Mouse (Mus musculus) limb, embryonic 10.5 days (tissue): ENCODE measurements around the gene Lbx2. TPM values are rescaled to one million over a fixed set of nuclear protein-coding genes. Genes with fewer than 3 reads are reported as not detected.

Source experiments
- DNase-seq: peaks from one replicate; pipeline ENCODE4 v3.0.0-alpha.2; 2017; ENCODE audit warnings: low spot score
- H3K27ac ChIP-seq: fragments of 300-500 bp; sonication (generic); 2 replicates; pipeline ENCODE4 v1.5.1; 2016; ENCODE audit warnings: mild to moderate bottlenecking
- H3K27me3 ChIP-seq: fragments of 300-500 bp; sonication (generic); 2 replicates; pipeline ENCODE4 v1.6.1; 2016; ENCODE audit warnings: low read depth, mild to moderate bottlenecking; ENCODE audit not compliant: poor library complexity, severe bottlenecking
- H3K36me3 ChIP-seq: fragments of 300-500 bp; sonication (generic); 2 replicates; pipeline ENCODE4 v1.6.1; 2016; ENCODE audit warnings: mild to moderate bottlenecking, moderate library complexity
- H3K4me1 ChIP-seq: fragments of 300-500 bp; sonication (generic); 2 replicates; pipeline ENCODE4 v1.6.1; 2016
- H3K4me3 ChIP-seq: fragments of 300-500 bp; sonication (generic); 2 replicates; pipeline ENCODE4 v1.5.1; 2016; ENCODE audit warnings: mild to moderate bottlenecking, moderate library complexity
- H3K9me3 ChIP-seq: fragments of 300-500 bp; sonication (generic); replicated peaks from 2 replicates; pipeline ENCODE4 v1.6.1; 2016; ENCODE audit warnings: mild to moderate bottlenecking
- WGBS: fragments of 180-500 bp; shearing (Covaris S2); methylation state at CpG from one replicate; pipeline ENCODE4 v1.1.7; 2016; 5-methylcytosine and 5-hydroxymethylcytosine counted together
- polyA plus RNA-seq: library from polyadenylated mRNA; unstranded; fragments of >200 nt; fragmentation: Nextera tagmentation; extraction: Ambion mirVana; gene quantifications from 2 replicates; pipeline ENCODE4 v1.2.1, GENCODE M21; 2016

Lbx2 gene
- polyA plus RNA-seq, 1 experiment from 2014 or later = 1.5 TPM

DNA sequence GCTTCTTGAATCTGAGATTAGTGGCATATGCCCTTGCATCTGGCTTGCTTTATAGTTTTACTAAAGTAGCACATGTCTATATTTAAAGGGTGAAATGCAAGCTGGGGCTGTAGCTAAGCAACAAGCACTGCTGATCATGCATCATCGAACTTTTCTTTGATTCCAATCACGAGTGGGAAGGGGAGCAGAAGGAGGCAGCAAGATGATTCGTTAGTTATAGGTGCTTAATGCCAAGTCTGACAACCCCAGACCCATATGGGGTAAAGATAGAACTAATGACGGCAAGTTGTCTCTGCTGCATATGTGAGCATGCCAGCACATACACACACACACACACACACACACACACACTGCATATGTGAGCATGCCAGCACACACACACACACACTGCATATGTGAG lies 18.0 kb downstream of the Lbx2 start:
- Histone ChIP-seq H3K36me3 (peaks cover 7% of the 10 kb centered on the region; the same call in 1 of the 2 replicates), H3K27me3 (peaks cover 11% of the 10 kb centered on the region), H3K4me3 (no peak overlapping the region), H3K27ac (no peak overlapping the region), H3K9me3 (no peaks in the 10 kb centered on the region), H3K4me1 (peaks cover 41% of the 10 kb centered on the region)
- DNase-seq = no peak
- WGBS = 88% methylated on average over 4 of the region's 4 CpGs

DNA sequence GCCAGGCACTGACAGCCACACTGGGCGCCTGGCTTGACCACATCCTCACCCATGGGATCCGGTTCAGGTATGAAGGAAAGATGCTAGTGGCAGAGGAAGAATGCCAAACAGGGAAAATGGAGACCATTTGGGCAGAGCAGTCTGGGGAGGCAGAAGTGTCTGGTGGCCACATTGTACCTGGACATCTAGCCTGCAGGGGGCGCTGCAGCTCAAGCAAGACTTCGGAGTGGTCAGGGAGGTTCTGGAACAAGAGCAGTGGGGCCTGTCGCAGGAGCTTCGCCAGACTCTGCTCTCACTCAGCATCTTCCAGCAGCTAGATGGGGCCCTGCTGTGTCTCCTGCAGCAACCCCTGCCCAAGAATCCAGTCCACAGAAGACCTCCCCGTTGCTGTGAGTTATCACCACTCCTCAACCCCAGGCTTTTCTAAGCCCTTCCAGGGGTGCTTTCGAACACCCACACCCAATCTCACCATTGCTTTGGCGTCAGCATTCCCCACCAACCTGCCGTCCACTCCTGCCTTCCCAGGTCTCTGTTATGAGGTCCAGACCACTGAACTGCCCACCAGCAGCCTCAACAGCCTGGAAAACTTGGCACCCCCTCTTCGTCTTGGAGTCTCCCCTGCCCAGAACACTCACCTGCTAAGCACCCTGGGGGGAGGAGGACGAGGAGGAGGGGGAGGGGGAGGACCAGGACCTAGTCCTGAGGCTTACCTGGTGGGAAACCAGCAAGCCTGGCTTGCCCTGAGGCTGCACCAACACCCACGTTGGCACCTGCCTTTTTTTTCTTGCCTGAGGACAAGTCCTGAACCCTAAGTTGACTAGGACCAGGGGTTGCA lies 21.6 kb downstream of the Lbx2 start:
- Histone ChIP-seq H3K27me3 (peaks cover 9% of the 10 kb centered on the region), H3K4me3 (peak overlapping the region; percentile 95), H3K36me3 (peaks cover 18% of the 10 kb centered on the region), H3K4me1 (peaks cover 32% of the 10 kb centered on the region), H3K27ac (peak overlapping the region; percentile 96), H3K9me3 (no peaks in the 10 kb centered on the region)
- 36% methylated on average over 13 of the region's 13 CpGs for WGBS
- DNase-seq = peak; percentile 90

DNA sequence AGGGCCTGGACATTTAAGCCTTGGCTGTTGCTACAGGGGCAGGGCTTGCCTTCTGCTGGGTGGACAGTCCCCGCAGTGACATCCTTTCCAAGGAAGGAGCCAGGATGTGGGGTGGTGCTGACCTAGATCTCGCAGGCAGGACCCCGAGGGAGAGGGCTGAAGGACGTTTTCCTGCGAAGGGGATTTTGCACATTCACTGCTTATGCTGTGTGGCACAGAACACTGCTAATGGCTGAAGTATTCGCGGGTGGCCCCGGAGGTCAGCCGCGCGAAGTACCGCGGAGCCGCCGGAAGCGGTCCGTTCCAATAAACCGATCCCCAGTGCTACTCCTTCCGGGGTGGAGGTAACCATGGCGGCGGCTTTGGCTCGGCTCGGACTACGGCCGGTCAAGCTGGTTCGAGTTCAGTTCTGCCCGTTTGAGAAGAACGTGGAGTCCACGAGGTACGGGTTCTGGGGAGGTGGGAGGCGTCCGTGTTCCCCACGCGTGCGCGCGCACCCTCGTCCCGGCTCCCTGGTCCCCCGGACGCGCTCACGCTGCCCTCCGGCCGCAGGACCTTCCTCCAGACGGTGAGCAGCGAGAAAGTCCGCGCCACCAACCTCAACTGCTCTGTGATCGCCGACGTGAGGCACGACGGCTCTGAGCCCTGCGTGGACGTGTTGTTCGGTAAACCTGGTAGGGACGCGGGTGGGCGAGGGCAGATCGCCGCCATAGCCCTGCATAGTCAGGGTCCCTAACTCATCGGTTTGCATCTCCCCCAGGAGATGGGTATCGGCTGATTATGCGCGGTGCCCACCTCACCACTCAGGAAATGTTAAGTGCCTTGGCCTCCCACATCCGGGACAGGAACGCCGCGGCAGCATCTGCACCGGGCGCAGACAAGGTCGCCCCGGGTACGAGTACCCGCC lies 22.8 kb downstream of the Lbx2 start, which contains the start of gene Mrpl53:
Mrpl53 (plus strand) TSS at position 279 of the 907 bp plus-strand sequence.
- Histone ChIP-seq H3K36me3 (peaks cover 18% of the 10 kb centered on the region), H3K9me3 (no peaks in the 10 kb centered on the region), H3K4me1 (peaks cover 24% of the 10 kb centered on the region), H3K27me3 (no peaks in the 10 kb centered on the region), H3K4me3 (peak within 1 kb of the TSS; percentile 95), H3K27ac (peak within 1 kb of the TSS; percentile 96)
- DNase-seq = peak; percentile 88
- under 1% methylated on average over 76 of the region's 76 CpGs for WGBS

DNA sequence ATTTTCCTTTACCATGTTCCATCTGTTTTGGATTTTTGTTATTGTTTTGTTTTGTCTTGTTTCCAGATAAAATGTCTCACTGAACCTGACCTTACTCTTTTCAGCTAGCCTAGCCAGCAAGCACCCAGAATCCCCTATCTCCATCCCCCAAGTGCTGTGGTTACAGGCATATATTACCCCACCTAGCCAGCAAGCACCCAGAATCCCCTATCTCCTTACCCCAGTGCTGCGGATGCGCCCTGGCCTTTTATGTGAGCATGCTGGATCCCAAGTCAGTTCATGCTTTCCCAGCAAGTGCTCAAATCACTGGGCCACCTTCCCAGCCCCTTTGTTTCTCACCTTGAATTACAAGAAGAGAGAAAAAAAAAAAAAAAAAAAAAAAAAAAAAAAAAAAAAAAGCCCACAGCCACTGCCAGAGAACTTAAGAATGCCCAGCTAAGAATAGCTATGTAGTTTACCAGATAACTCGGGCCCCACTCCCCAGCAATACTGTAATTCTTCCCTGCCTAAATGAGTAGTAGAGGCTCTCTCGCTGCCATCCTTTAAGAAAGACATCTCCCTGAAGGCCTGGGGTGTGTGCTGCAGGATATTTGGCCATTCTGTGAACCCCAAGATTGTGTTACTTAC lies 25.5 kb downstream of the Lbx2 start:
- no peak overlapping the region for H3K27ac ChIP-seq
- peaks cover 46% of the 10 kb centered on the region for H3K4me1 ChIP-seq
- peaks cover 12% of the 10 kb centered on the region for H3K36me3 ChIP-seq
- no peak for DNase-seq
- H3K9me3 ChIP-seq = no peaks in the 10 kb centered on the region
- H3K27me3 ChIP-seq = no peaks in the 10 kb centered on the region
- WGBS = 89% methylated on average over 4 of the region's 4 CpGs
- H3K4me3 ChIP-seq = no peak overlapping the region

DNA sequence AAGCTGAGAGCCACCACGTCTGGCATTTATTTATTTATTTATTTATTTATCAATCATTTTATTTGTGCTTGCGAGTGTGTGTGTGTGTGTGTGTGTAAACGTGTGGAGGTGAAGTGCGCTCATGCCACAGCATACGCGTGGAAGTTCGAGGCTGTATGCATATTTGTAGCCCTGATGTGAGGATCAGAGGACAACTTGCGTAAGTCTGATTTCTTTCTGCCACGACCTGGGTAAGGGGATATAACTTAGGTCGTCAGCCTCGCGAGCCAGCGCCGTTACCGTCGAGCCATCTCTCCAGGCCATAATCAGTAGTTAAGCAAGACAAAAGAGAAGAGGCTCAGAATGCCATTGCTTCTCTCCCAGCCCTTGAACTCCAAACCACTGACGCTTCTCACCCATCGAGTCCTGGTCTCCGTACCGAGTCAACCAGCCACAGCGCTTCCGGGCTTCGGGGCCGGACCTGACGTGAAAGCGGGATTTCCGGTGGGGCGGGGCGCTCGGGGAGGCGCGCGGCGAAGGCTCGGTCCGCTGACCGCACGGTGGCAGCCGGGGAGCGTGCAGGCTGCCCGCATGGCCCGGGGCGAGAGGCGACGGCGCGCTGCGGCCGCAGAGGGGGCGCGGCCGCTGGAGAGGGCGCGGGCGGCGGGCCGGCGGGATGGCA lies 29.0 kb downstream of the Lbx2 start, which contains the start of gene Mogs:
Mogs (plus strand) TSS at position 486 of the 661 bp plus-strand sequence.
- 1% methylated on average over 58 of the region's 58 CpGs for WGBS
- H3K27me3 ChIP-seq = no peaks in the 10 kb centered on the region
- peak; percentile 97 for DNase-seq
- peaks cover 47% of the 10 kb centered on the region for H3K36me3 ChIP-seq
- peaks cover 40% of the 10 kb centered on the region for H3K4me1 ChIP-seq
- peak within 1 kb of the TSS; percentile 83 for H3K4me3 ChIP-seq
- H3K27ac ChIP-seq = peak within 1 kb of the TSS; percentile 93
- H3K9me3 ChIP-seq = no peaks in the 10 kb centered on the region

DNA sequence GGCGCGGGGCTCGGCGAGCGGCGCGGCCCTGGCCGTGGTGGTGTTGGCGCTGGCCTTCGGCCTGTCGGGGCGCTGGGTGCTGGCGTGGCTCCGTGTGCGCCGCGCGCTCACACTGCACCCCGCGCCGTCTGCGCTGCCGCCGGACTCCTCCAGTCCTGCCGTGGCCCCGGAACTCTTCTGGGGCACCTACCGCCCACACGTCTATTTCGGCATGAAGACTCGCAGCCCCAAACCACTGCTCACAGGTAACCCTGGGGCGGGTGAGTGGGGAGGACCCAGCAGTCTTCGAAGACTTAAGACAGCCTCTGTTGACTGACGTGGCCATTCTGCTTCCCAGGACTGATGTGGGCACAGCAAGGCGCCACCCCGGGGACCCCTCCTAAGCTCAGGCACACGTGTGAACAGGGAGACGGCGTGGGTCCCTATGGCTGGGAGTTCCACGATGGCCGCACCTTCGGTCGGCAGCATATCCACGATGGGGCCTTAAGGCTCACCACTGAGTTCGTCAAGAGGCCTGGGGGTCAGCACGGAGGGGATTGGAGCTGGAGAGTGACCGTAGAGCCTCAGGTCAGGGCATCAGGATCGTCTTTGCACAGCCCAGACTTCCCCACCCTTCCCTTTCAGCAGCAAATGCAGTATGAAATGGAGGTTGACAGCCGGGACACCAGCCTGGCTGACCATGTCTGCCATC lies 29.7 kb downstream of the Lbx2 start:
- H3K9me3 ChIP-seq = no peaks in the 10 kb centered on the region
- H3K4me3 ChIP-seq = peak overlapping the region; percentile 83
- peaks cover 44% of the 10 kb centered on the region for H3K4me1 ChIP-seq
- no peak for DNase-seq
- peaks cover 40% of the 10 kb centered on the region for H3K36me3 ChIP-seq
- no peaks in the 10 kb centered on the region for H3K27me3 ChIP-seq
- 3% methylated on average over 48 of the region's 48 CpGs for WGBS
- peak overlapping the region; percentile 93 for H3K27ac ChIP-seq

DNA sequence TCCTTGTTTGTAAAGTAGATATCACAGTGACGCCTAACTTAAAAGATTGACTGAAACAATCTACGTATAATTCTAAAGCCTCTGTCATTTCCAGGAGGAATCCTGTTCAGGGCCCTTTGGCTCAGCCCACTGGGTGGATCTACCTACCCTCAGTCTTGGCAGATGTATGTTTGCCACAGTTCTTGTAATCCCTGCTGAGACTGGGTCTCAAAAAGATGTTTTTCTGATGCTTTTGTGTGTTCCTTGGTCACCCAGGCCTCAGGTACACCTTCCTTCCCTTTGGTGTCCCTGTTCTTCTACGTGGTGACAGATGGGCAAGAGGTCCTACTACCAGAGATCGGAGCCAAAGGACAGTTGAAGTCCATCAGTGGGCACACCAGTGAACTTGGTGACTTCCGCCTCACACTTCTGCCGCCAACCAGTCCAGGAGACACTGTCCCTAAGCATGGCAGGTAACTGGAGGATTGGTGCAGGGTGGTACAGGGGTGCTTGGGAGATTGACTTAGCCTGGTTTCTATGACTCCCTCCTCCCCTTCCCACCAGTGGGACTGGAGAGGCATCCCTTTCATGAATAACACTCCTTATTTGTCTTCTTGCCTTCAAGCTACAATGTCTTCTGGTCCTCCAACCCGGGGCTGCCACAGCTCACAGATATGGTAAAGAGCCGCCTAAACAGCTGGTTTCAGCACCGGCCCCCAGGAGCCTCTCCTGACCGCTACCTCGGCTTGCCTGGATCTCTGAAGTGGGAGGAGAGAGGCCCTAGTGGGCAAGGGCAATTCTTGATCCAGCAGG lies 30.4 kb downstream of the Lbx2 start:
- Histone ChIP-seq H3K9me3 (no peaks in the 10 kb centered on the region), H3K4me1 (peaks cover 44% of the 10 kb centered on the region), H3K27me3 (no peaks in the 10 kb centered on the region), H3K27ac (peak overlapping the region; percentile 93; the same call in 1 of the 2 replicates), H3K36me3 (peaks cover 37% of the 10 kb centered on the region), H3K4me3 (peak overlapping the region; percentile 83)
- 82% methylated on average over 11 of the region's 11 CpGs for WGBS
- no peak for DNase-seq

DNA sequence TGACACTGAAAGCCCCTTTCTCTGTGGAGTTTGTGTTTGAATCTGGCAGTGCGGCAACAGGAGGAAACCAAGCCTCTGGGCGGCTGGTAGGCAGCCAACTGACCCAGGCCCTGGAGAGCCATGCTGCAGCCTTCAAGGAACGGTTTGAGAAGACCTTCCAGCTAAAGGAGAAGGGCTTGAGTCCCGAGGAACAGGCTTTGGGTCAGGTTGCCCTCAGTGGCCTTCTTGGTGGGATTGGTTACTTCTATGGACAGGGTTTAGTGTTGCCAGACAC lies 30.9 kb downstream of the Lbx2 start:
- Histone ChIP-seq H3K9me3 (no peaks in the 10 kb centered on the region), H3K27me3 (no peaks in the 10 kb centered on the region), H3K36me3 (peaks cover 37% of the 10 kb centered on the region), H3K4me3 (peak overlapping the region; percentile 83), H3K4me1 (peaks cover 45% of the 10 kb centered on the region), H3K27ac (no peak overlapping the region)
- DNase-seq = no peak
- WGBS = 91% methylated on average over 4 of the region's 4 CpGs

DNA sequence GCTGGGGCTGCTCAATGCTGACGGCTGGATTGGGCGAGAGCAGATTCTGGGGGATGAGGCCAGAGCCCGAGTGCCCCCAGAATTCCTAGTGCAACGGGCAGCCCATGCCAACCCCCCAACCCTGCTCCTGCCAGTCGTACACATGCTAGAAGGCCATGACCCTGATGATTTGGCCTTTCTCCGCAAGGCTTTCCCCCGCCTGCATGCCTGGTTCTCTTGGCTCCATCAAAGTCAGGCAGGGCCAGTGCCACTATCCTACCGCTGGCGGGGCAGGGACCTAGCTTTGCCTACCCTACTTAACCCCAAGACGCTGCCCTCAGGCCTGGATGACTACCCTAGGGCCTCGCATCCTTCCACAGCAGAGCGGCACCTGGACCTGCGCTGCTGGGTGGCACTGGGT lies 31.4 kb downstream of the Lbx2 start:
- no peak overlapping the region for H3K27ac ChIP-seq
- peaks cover 37% of the 10 kb centered on the region for H3K36me3 ChIP-seq
- H3K27me3 ChIP-seq = no peaks in the 10 kb centered on the region
- whole genome bisulfite sequencing = 93% methylated on average over 13 of the region's 13 CpGs
- H3K4me3 ChIP-seq = peak overlapping the region; percentile 83; the same call in 1 of the 2 replicates
- H3K4me1 ChIP-seq = peaks cover 50% of the 10 kb centered on the region
- H3K9me3 ChIP-seq = no peaks in the 10 kb centered on the region
- DNase-seq = no peak

DNA sequence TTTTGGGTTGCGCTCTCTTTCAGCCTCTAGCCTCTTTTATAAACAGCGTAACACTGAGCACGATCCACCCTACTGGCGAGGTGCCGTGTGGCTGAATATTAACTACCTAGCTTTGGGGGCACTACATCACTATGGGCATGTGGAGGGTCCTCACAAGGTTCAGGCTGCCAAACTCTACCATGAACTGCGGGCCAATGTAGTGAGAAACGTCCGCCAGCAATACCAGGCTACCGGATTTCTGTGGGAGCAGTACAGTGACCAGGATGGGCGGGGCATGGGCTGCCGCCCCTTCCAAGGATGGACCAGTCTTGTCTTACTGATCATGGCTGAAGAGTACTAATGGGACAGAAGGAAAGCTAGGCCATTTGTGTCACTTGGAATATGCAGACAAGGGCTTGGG lies 32.2 kb downstream of the Lbx2 start:
- Histone ChIP-seq H3K4me1 (peaks cover 56% of the 10 kb centered on the region), H3K4me3 (no peak overlapping the region), H3K9me3 (no peaks in the 10 kb centered on the region), H3K27me3 (no peaks in the 10 kb centered on the region), H3K36me3 (peaks cover 41% of the 10 kb centered on the region), H3K27ac (no peak overlapping the region)
- no peak for DNase-seq
- 88% methylated on average over 11 of the region's 11 CpGs for WGBS
